Mouse (Mus musculus) limb, embryonic 14.5 days (tissue): Measurements from ENCODE around the gene Lpp. TPM values are rescaled to one million over a fixed set of nuclear protein-coding genes. Genes with fewer than 3 reads are reported as not detected.

Experiments used
- ATAC-seq: fragments of 200-750 bp; cut with Nextera tagmentation; 2 replicates; pipeline ENCODE4 v1.8.0; 2017; ENCODE audit warnings: low read depth, moderate number of reproducible peaks, moderate TSS enrichment; ENCODE audit not compliant: low FRiP score
- DNase-seq: peaks from one replicate; pipeline ENCODE4 v3.0.0-alpha.2; 2015; ENCODE audit warnings: low spot score
- H3K27ac ChIP-seq: fragments of 300-500 bp; sonication (generic); replicated peaks from 2 replicates; pipeline ENCODE4 v1.5.1; 2014; ENCODE audit warnings: low read depth, mild to moderate bottlenecking, low read length, moderate library complexity, mixed read lengths
- H3K27me3 ChIP-seq: fragments of 300-500 bp; sonication (generic); 2 replicates; pipeline ENCODE4 v1.6.1; 2014; ENCODE audit warnings: low read length, mixed read lengths; ENCODE audit not compliant: control insufficient read depth, insufficient read depth
- H3K36me3 ChIP-seq: fragments of 300-500 bp; sonication (generic); 2 replicates; pipeline ENCODE4 v1.6.1; 2014; ENCODE audit warnings: mild to moderate bottlenecking, low read length, moderate library complexity, mixed read lengths; ENCODE audit not compliant: control insufficient read depth, insufficient read depth
- H3K4me1 ChIP-seq: fragments of 300-500 bp; sonication (generic); 2 replicates; pipeline ENCODE4 v1.6.1; 2014; ENCODE audit warnings: antibody characterized with exemption, low read length, mixed read lengths; ENCODE audit not compliant: control insufficient read depth, insufficient read depth
- H3K4me2 ChIP-seq: fragments of 300-500 bp; sonication (generic); replicated peaks from 2 replicates; pipeline ENCODE4 v1.6.1; 2014; ENCODE audit warnings: low read depth, mild to moderate bottlenecking, low read length, moderate library complexity; ENCODE audit not compliant: severe bottlenecking
- H3K4me3 ChIP-seq: fragments of 300-500 bp; sonication (generic); replicated peaks from 2 replicates; pipeline ENCODE4 v1.5.1; 2014; ENCODE audit warnings: low read length
- H3K9ac ChIP-seq: fragments of 300-500 bp; sonication (generic); 2 replicates; pipeline ENCODE4 v1.6.1; 2014; ENCODE audit warnings: mild to moderate bottlenecking, low read depth, low read length, moderate library complexity; ENCODE audit not compliant: severe bottlenecking
- H3K9me3 ChIP-seq: fragments of 300-500 bp; sonication (generic); 2 replicates; pipeline ENCODE4 v1.6.1; 2016; ENCODE audit warnings: low read length; ENCODE audit not compliant: control insufficient read depth
- POLR2A ChIP-seq: fragments of 200-500 bp; IDR thresholded peaks from 2 replicates; pipeline ENCODE4 v1.8.0; 2012; ENCODE audit warnings: inconsistent platforms, mild to moderate bottlenecking, moderate library complexity, borderline replicate concordance; ENCODE audit not compliant: insufficient read depth, insufficient read length; ENCODE audit errors: extremely low read depth
- WGBS: fragments of 180-500 bp; shearing (Covaris S2); extraction: QIAGEN DNeasy Blood & Tissue Kit; methylation state at CpG from one replicate; pipeline ENCODE4 v1.1.7; 2014; 5-methylcytosine and 5-hydroxymethylcytosine counted together
- polyA plus RNA-seq, 2 experiments: library from polyadenylated mRNA; depleted of rRNA in 1 of 2; stranded (reverse) in 1 of 2; unstranded in 1 of 2; fragments of >200 nt; fragmentation: Nextera tagmentation in 1 of 2; extraction: Ambion mirVana in 1 of 2; gene quantifications; 2 replicates each; pipeline versions ENCODE4 v1.2.1 to v1.2.3; 2012 to 2014

The Lpp gene
- polyA plus RNA-seq, 2 experiments, result 15.1 to 46.7 TPM

DNA sequence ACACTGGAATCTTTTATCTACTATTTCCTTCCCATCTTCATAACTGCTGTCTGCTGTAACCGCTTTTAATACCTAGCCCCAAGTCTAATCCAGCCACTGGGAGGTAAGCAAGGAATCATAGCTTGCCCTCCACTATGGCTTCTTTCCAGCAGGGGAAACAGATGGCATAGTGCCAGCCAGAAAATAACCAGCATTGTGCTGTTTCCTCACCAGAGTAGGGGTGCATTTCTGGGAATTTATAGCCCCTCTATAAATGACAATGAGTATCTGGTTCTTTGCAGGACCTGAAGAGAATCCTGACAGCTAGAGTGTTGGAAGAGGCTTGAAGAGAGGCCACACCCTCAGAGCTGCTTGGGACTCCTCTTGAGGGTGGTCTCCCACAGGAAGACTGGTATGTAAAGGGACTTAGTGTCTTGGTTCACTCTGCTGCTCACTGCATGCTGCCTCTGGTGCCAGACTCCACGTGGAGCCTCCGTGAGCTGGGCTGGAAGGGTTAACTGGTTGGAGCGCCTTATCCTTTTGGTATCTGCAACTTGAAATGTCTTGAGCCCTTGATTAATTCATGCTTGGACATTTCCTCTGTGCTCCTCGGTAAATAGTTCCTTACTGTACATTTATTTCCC lies 49.3 kb downstream of the Lpp start:
- Histone ChIP-seq H3K4me3 (no peak overlapping the region), H3K9ac (no peak overlapping the region), H3K4me2 (no peak overlapping the region), H3K4me1 (peaks cover 20% of the 10 kb centered on the region), H3K27ac (peak overlapping the region; percentile 48), H3K9me3 (no peaks in the 10 kb centered on the region), H3K36me3 (peaks cover 5% of the 10 kb centered on the region; the same call in 1 of the 2 replicates), H3K27me3 (no peaks in the 10 kb centered on the region)
- ATAC-seq (peak; percentile 38; the same call in 1 of the 2 replicates), DNase-seq (no peak)
- 53% methylated on average over 5 of the region's 5 CpGs for WGBS
- TF ChIP-seq POLR2A, result no peak

DNA sequence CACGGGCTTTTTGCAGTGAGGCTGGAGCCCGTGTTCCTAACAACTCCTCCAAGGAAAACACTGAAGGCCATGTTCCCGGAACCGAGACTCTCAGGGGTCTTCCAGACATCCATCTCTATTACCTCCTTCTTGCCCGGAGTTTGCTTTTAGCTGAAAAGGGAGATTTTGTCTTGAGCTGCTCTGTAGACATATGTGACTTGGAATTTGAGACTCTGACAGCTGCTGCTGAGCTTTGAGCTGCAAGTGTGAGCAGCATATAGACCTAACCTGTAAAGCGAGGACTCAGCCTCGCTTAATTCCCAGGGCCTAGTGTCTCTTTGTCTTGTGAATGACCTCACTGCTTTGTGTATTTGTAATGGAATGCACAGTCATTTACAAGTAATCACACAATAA lies 49.8 kb downstream of the Lpp start:
- Histone ChIP-seq H3K27ac (0 out of 2 replicates have a peak overlapping the region, but pooled peaks have one; percentile 6), H3K4me2 (no peak overlapping the region), H3K4me3 (no peak overlapping the region), H3K4me1 (peaks cover 20% of the 10 kb centered on the region), H3K27me3 (no peaks in the 10 kb centered on the region), H3K36me3 (peaks cover 5% of the 10 kb centered on the region; the same call in 1 of the 2 replicates), H3K9me3 (no peaks in the 10 kb centered on the region), H3K9ac (no peak overlapping the region)
- DNase-seq, result peak; percentile 44
- ATAC-seq, result peak; percentile 79
- no peak for TF ChIP-seq POLR2A
- 39% methylated on average over 7 of the region's 7 CpGs for WGBS

DNA sequence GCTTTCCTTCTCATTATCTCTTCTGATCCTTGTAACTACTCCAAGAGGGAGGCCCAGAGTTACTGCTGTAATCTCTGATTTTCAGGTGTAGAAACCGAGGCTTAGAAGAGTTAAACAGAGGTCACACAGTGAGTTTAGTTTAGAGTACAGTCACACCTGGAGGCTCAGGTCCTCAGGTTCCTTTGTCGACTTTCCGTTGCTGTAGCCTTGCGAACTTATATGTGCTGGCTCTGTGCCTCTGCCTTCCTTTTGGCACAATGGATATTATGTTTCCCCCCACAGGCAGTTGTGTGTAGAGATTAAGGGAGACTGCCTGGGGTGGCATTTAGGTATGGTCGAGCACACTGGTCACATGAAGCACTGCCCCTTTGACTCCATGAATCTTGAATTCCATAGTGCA lies 50.2 kb downstream of the Lpp start:
- Histone ChIP-seq H3K27me3 (no peaks in the 10 kb centered on the region), H3K4me2 (no peak overlapping the region), H3K36me3 (peaks cover 5% of the 10 kb centered on the region; the same call in 1 of the 2 replicates), H3K27ac (peak overlapping the region; percentile 6; the same call in 1 of the 2 replicates), H3K4me3 (no peak overlapping the region), H3K9me3 (no peaks in the 10 kb centered on the region), H3K4me1 (peaks cover 20% of the 10 kb centered on the region), H3K9ac (no peak overlapping the region)
- ATAC-seq (no peak), DNase-seq (no peak)
- 42% methylated on average over 5 of the region's 5 CpGs for WGBS
- TF ChIP-seq POLR2A, result no peak

DNA sequence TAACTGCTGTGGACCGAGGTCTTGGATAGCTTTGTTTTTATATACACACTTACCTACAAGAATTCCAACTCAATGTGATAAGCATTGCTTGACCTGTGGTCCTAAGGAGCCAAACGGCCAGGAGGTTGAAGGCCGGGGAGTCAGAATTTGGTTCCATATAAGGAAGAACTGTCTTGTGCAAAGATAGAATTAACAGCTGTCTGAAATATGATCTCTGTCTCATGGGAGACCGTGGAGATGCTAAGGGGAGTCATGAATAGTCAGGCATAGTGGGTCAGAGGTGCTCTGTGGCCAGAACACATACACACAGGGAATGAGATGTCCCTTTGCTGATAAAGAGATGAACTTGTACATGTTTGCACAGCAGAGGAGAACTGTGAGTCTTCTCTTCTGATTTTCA lies 51.5 kb downstream of the Lpp start:
- 70% methylated on average over 4 of the region's 4 CpGs for WGBS

GRCm38 (mm10) chr16:24445473-24445872 lies 52.2 kb downstream of the Lpp start:
- H3K9ac ChIP-seq, result no peak overlapping the region
- no peaks in the 10 kb centered on the region for H3K27me3 ChIP-seq
- peaks cover 5% of the 10 kb centered on the region; the same call in 1 of the 2 replicates for H3K36me3 ChIP-seq
- ATAC-seq (no peak), DNase-seq (no peak)
- WGBS, result 74% methylated on average over 3 of the region's 3 CpGs
- TF ChIP-seq POLR2A, result no peak
- H3K27ac ChIP-seq, result no peak overlapping the region
- no peak overlapping the region for H3K4me3 ChIP-seq
- H3K9me3 ChIP-seq, result no peaks in the 10 kb centered on the region
- H3K4me1 ChIP-seq, result peaks cover 31% of the 10 kb centered on the region
- H3K4me2 ChIP-seq, result no peak overlapping the region

More for the DNA sequence above, 51.5 kb downstream of the Lpp start:
- H3K9me3 ChIP-seq, result no peaks in the 10 kb centered on the region
- no peak overlapping the region for H3K4me2 ChIP-seq
- H3K27me3 ChIP-seq, result no peaks in the 10 kb centered on the region
- no peak for DNase-seq
- TF ChIP-seq POLR2A, result no peak
- peaks cover 26% of the 10 kb centered on the region for H3K4me1 ChIP-seq
- H3K27ac ChIP-seq, result no peak overlapping the region
- peaks cover 5% of the 10 kb centered on the region; the same call in 1 of the 2 replicates for H3K36me3 ChIP-seq
- H3K4me3 ChIP-seq, result no peak overlapping the region
- ATAC-seq, result no peak
- no peak overlapping the region for H3K9ac ChIP-seq
